Mouse (Mus musculus): Measurements from ENCODE around the gene Rnf187.

GRCm38 (mm10) chr11:58901080-58901479 lies 37.6 kb downstream of the Rnf187 start:
- TF ChIP-seq GATA1 (IDR thresholded peaks at IDR 0.05; ENCODE audit: borderline replicate concordance, low read length): no peak
- no peak for TF ChIP-seq FLI1 (IDR thresholded peaks at IDR 0.05; ENCODE audit: low read length)

Data from megakaryocyte, embryonic 14.5 days (primary cell).